Mouse (Mus musculus): ENCODE measurements around the gene 3110040M04Rik. TPM values are rescaled to one million over a fixed set of nuclear protein-coding genes. Genes with fewer than 3 reads are reported as not detected.

Gene 3110040M04Rik
- polyA plus RNA-seq, 1 experiment: 0.13 TPM

DNA sequence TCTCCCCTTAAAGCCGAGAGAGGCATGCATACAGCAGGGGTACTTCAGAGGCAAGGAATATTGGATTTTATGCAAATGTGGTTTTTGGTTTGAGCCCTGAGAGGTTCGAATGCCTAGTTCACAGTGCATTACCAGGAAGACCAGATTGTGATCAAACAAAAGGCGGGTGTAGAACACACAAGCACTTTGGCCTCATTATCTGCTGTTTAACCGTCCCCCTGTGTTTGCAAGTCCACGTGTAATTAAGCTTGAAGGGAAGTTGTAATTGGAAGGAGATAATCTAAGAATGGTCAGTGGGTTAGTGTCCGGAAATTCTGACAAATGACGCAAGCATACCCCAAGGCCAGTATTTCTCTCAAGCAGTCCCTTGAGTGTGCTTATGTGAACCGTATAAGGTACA, 37.9 kb upstream of the 3110040M04Rik start:
- no peak for DNase-seq
- no peak for TF ChIP-seq CTCF (conservative IDR thresholded peaks at IDR 0.05; ENCODE audit: insufficient read depth, insufficient read length, low read depth, low read length)
- TF ChIP-seq POLR2A (IDR thresholded peaks at IDR 0.05; ENCODE audit: low read depth, low read length): no peak
- H3K4me3 ChIP-seq (ENCODE audit: insufficient read depth, low read depth, low read length): no peak overlapping the region
- WGBS: 51% methylated on average over 8 of the region's 8 CpGs
- peaks cover 18% of the 10 kb centered on the region for H3K4me1 ChIP-seq (ENCODE audit: control insufficient read depth, insufficient read depth, low read length)
- H3K27ac ChIP-seq (ENCODE audit: insufficient read depth, low read depth, low read length): peak overlapping the region; percentile 52; the same call in 1 of the 2 replicates
- no peaks in the 10 kb centered on the region for H3K27me3 ChIP-seq (replicated peaks; ENCODE audit: control insufficient read depth, insufficient read depth, low read length)
- no peaks in the 10 kb centered on the region for H3K36me3 ChIP-seq (ENCODE audit: control insufficient read depth, insufficient read depth, low read length)

DNA sequence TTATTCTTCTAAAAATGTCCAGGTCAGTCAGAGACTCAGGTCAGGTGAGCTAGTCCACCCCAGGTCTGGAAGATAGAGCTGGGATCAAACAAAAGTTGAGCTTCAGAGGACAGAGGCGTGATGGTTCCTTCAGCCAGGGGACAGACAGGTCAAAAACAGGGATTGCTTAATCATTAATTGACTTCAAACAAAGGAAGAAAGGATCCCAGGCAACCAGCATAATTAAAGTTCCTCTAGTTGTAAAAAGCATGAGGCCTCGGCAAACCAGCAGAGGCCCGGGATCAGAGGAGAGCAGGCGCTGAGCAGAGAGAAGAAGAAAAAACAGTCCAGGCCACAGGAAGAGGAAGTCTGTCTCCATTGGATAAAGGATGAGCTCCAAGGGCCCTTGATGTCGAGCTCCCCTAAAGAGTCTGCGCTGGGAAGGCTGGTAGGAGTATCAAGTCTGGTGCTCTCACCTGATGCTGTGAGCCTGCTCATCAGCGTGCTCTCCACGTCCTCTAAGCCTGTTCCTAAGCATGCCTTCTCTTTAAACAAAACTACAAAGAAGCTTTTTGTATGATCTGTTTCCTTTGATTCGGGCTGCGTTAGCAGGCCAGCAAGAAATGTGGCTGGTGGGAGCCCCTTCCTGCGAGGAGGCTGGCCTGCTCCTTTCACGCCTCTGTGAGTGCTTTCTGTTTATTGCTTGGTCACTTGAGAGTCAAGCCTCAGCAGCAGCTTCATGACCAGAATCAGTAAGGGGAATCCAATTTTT, 36.4 kb upstream of the 3110040M04Rik start:
- TF ChIP-seq CTCF (conservative IDR thresholded peaks at IDR 0.05; ENCODE audit: insufficient read depth, insufficient read length, low read depth, low read length): no peak
- TF ChIP-seq POLR2A (IDR thresholded peaks at IDR 0.05; ENCODE audit: low read depth, low read length): no peak
- Histone ChIP-seq H3K4me1 (ENCODE audit: control insufficient read depth, insufficient read depth, low read length) (peaks cover 26% of the 10 kb centered on the region), H3K27ac (ENCODE audit: insufficient read depth, low read depth, low read length) (peak overlapping the region; percentile 53), H3K27me3 (replicated peaks; ENCODE audit: control insufficient read depth, insufficient read depth, low read length) (no peaks in the 10 kb centered on the region), H3K36me3 (ENCODE audit: control insufficient read depth, insufficient read depth, low read length) (no peaks in the 10 kb centered on the region), H3K4me3 (ENCODE audit: insufficient read depth, low read depth, low read length) (no peak overlapping the region)
- 32% methylated on average over 12 of the region's 12 CpGs for WGBS
- peak; percentile 80 for DNase-seq

DNA sequence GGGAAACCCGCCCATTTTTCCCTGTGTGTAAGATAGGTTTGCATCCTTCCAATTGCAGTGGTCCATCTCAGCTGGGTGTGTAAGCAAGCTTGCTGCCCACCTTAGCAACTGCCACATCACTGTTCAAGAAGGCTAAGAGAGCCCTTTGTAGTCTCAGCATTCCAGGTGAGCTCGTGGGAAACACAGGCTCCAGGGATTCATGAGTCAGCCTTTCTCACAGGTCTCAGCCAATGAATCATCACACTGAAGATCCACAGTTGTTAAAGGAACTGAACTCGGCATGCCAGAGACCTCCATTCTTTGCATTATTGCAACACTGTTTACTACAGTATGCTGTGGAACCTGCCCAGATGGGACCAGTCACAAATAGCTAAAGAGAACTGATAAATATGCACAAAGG, 35.3 kb upstream of the 3110040M04Rik start:
- no peaks in the 10 kb centered on the region for H3K27me3 ChIP-seq (replicated peaks; ENCODE audit: control insufficient read depth, insufficient read depth, low read length)
- H3K36me3 ChIP-seq (ENCODE audit: control insufficient read depth, insufficient read depth, low read length): no peaks in the 10 kb centered on the region
- 66% methylated on average over 3 of the region's 3 CpGs for WGBS
- peaks cover 26% of the 10 kb centered on the region for H3K4me1 ChIP-seq (ENCODE audit: control insufficient read depth, insufficient read depth, low read length)
- TF ChIP-seq CTCF (conservative IDR thresholded peaks at IDR 0.05; ENCODE audit: insufficient read depth, insufficient read length, low read depth, low read length) (no peak), POLR2A (IDR thresholded peaks at IDR 0.05; ENCODE audit: low read depth, low read length) (no peak)
- H3K4me3 ChIP-seq (ENCODE audit: insufficient read depth, low read depth, low read length): no peak overlapping the region
- no peak for DNase-seq
- no peak overlapping the region for H3K27ac ChIP-seq (ENCODE audit: insufficient read depth, low read depth, low read length)

DNA sequence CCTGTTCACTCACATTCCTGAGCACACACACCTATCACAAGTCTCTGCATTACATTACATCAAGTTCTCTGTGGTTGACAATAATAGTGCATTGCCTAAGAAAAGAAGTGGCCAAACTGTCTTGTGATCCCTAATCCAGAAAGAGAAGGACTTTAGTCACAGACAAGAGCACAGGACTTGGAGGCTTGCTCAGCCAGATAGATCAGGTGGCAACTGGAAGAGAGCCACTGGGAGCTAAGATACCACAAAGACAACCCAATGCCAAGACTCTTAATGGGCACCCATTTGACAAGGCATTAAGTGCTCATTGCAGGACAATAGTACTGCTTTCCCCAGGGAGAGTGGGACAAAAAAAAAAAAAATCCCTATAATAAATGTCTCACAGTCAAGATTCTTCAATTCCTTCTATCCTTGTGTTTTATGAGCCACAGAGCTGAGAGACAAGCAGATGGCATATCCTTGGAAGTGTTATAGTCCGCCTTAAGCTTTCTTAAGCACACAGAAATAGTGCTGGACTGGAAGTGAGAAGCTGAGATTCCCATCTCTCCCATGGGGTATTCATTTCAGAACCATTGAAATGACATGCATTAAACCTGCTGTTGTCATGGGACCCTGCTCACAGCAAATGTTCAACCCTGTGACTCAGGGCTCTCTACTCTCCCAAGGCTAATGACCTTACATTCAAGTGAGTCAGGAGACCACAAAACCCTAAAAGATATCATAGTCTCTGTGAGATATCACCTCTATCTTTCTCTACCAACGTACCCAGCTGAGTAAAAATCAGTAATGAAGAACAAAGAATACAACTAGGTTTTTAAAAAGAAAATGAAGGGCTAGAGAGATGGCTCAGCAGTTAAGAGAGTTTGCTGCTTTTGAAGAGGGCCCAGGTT, 32.1 kb upstream of the 3110040M04Rik start:
- peak; percentile 76 for DNase-seq
- no peaks in the 10 kb centered on the region for H3K36me3 ChIP-seq (ENCODE audit: control insufficient read depth, insufficient read depth, low read length)
- 74% methylated on average over 2 of the region's 2 CpGs for WGBS
- no peak for TF ChIP-seq CTCF (conservative IDR thresholded peaks at IDR 0.05; ENCODE audit: insufficient read depth, insufficient read length, low read depth, low read length)
- TF ChIP-seq POLR2A (IDR thresholded peaks at IDR 0.05; ENCODE audit: low read depth, low read length): no peak
- no peak overlapping the region for H3K4me3 ChIP-seq (ENCODE audit: insufficient read depth, low read depth, low read length)
- H3K27ac ChIP-seq (ENCODE audit: insufficient read depth, low read depth, low read length): peak overlapping the region; percentile 59
- peaks cover 19% of the 10 kb centered on the region for H3K4me1 ChIP-seq (ENCODE audit: control insufficient read depth, insufficient read depth, low read length)
- H3K27me3 ChIP-seq (replicated peaks; ENCODE audit: control insufficient read depth, insufficient read depth, low read length): no peaks in the 10 kb centered on the region

DNA sequence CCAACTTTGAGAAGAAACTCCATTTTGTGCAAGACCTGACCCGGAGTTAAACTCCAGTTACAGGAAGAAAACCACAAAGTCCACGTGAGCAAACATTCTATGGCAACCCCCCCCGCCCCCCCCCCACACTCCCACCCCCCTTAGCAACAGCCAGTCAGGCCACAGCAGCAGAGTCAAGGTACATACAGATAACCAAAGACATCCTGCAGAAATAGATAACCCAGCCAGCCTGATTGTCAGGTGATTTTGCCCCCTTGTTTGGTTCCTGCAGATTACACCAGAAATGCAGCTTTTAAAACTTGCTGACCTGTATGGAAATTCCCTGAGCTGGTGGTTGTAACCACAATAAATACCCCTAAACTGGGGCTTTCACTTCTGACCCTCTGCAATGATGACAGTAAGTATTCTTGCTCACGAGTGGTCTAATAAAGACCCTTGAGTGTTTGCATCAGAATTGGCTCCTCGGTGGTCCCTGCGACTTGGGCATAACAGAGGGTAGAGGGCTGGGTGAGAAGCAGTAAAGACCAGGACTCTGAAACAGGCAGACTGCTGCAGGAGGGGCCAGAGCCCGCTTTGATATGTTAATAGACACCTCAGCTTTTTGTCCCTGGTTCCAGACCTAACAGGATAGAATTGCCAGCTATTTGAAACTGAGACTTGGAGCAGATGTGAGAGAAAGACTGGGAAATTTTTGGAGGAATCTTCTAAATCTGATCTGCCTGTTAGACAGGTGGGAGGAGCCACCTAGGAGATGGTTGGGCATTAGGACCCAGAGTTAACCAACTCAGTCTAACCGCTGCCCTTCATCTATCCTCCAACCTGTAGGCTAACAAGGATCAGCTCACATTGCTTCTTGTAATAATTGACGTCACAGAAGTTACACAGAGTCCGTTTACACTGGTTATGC, 26.6 kb upstream of the 3110040M04Rik start:
- DNase-seq: peak; percentile 88

DNA sequence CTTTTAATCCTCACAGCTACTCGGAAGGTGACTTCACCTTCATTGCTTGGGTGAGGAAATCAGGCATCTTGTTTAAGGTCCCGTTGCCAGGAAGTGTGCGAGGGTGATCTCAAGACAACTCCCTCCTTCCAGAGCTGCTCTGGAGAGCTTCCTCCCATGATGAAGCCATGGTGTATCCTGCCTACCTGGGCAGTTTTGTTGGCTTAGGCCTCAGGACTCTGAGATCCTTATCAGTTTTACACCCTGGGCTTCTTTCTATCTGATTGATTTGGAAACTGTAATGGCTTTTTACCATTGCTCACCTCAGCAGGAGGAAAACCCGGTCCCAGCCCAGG, 26.0 kb upstream of the 3110040M04Rik start:
- Histone ChIP-seq H3K36me3 (ENCODE audit: control insufficient read depth, insufficient read depth, low read length) (no peaks in the 10 kb centered on the region), H3K4me3 (ENCODE audit: insufficient read depth, low read depth, low read length) (peak overlapping the region; percentile 37; the same call in 1 of the 2 replicates), H3K27ac (ENCODE audit: insufficient read depth, low read depth, low read length) (peak overlapping the region; percentile 100), H3K27me3 (replicated peaks; ENCODE audit: control insufficient read depth, insufficient read depth, low read length) (no peaks in the 10 kb centered on the region), H3K4me1 (ENCODE audit: control insufficient read depth, insufficient read depth, low read length) (peaks cover 10% of the 10 kb centered on the region; the same call in 1 of the 2 replicates)
- WGBS: 15% methylated on average over 4 of the region's 4 CpGs
- TF ChIP-seq CTCF (conservative IDR thresholded peaks at IDR 0.05; ENCODE audit: insufficient read depth, insufficient read length, low read depth, low read length): no peak
- no peak for DNase-seq

More for the DNA sequence above, 26.6 kb upstream of the 3110040M04Rik start:
- Histone ChIP-seq H3K27ac (ENCODE audit: insufficient read depth, low read depth, low read length) (peak overlapping the region; percentile 100), H3K36me3 (ENCODE audit: control insufficient read depth, insufficient read depth, low read length) (no peaks in the 10 kb centered on the region), H3K27me3 (replicated peaks; ENCODE audit: control insufficient read depth, insufficient read depth, low read length) (no peaks in the 10 kb centered on the region), H3K4me1 (ENCODE audit: control insufficient read depth, insufficient read depth, low read length) (peaks cover 10% of the 10 kb centered on the region; the same call in 1 of the 2 replicates), H3K4me3 (ENCODE audit: insufficient read depth, low read depth, low read length) (peak overlapping the region; percentile 37; the same call in 1 of the 2 replicates)
- TF ChIP-seq CTCF (conservative IDR thresholded peaks at IDR 0.05; ENCODE audit: insufficient read depth, insufficient read length, low read depth, low read length) (no peak), POLR2A (IDR thresholded peaks at IDR 0.05; ENCODE audit: low read depth, low read length) (no peak)
- WGBS: 18% methylated on average over 10 of the region's 10 CpGs

Measured in kidney, adult 2 months (tissue).